Mouse (Mus musculus): ENCODE measurements around the gene Pars2.

GRCm38 (mm10) chr4:106632313-106632712 is 18.6 kb upstream of the Pars2 start:
- no peak for TF ChIP-seq CTCF (IDR thresholded peaks at IDR 0.05; ENCODE audit: control insufficient read depth, insufficient read depth, low read length)
- no peak for TF ChIP-seq POLR2A (IDR thresholded peaks at IDR 0.05; ENCODE audit: borderline replicate concordance, control insufficient read depth, low read depth, low read length)

Data from bone marrow, adult 2 months (tissue).